12 mouse cellular contexts compared by ENCODE assay signal in genomic region chr1:168230134-168230533, GRCm38 (mm10).
DNase-seq lines count a peak whose midpoint lies in the region; ATAC-seq lines count a peak whose summit lies in the region.
"Had no signal": no experiment of that assay in that cellular context is flagged by ENCODE, and none has a peak within 500 bp of the region (broad histone marks: within the 10 kb centered on the region; RNA-seq: fewer than 3 reads in every experiment).

No protein-coding gene starts in this region.

- ATAC-seq in heart, embryonic 13.5 days (ENCODE audit: extremely low read depth, insufficient number of reproducible peaks, low FRiP score, low TSS enrichment) = no peak
- peak; percentile 72; the same call in 1 of the 2 replicates for ATAC-seq in neural tube, embryonic 11.5 days (ENCODE audit: insufficient read depth, low FRiP score, low TSS enrichment)
- peak; percentile 81 for ATAC-seq in intestine, embryonic 15.5 days
- ATAC-seq in erythroblast, adult 5-6 weeks (replicated peaks; ENCODE audit: low FRiP score, poor library complexity, severe bottlenecking) = no peak
- ATAC-seq: CD4-positive, CD25-positive, alpha-beta regulatory T cell, adult 4 months had no signal

- peaks cover 69% of the 10 kb centered on the region for H3K4me1 ChIP-seq in heart, embryonic 13.5 days
- peaks cover 12% of the 10 kb centered on the region for H3K4me1 ChIP-seq in neural tube, embryonic 11.5 days (ENCODE audit: control insufficient read depth, insufficient read depth, low read length)
- H3K4me1 ChIP-seq in intestine, embryonic 15.5 days (replicated peaks) = peaks cover 24% of the 10 kb centered on the region

- no peaks in the 10 kb centered on the region for H3K9me3 ChIP-seq in heart, embryonic 13.5 days
- H3K9me3 ChIP-seq in neural tube, embryonic 11.5 days (ENCODE audit: control insufficient read depth, low read length) = no peaks in the 10 kb centered on the region
- no peaks in the 10 kb centered on the region for H3K9me3 ChIP-seq in intestine, embryonic 15.5 days

- no peak overlapping the region for H3K4me2 ChIP-seq in heart, embryonic 13.5 days
- no peak overlapping the region for H3K4me2 ChIP-seq in neural tube, embryonic 11.5 days (ENCODE audit: low read depth)
- no peak overlapping the region for H3K4me2 ChIP-seq in intestine, embryonic 15.5 days (replicated peaks)

- H3K9ac ChIP-seq in heart, embryonic 13.5 days = no peak overlapping the region
- no peak overlapping the region for H3K9ac ChIP-seq in neural tube, embryonic 11.5 days (ENCODE audit: low read length)
- no peak overlapping the region for H3K9ac ChIP-seq in intestine, embryonic 15.5 days

- peak overlapping the region; percentile 63 for H3K27ac ChIP-seq in heart, embryonic 13.5 days (replicated peaks)
- 0 out of 2 replicates have a peak overlapping the region, but pooled peaks have one; percentile 29 for H3K27ac ChIP-seq in neural tube, embryonic 11.5 days (ENCODE audit: low read depth, low read length)
- no peak overlapping the region for H3K27ac ChIP-seq in intestine, embryonic 15.5 days

- H3K36me3 ChIP-seq in heart, embryonic 13.5 days = no peaks in the 10 kb centered on the region
- H3K36me3 ChIP-seq in neural tube, embryonic 11.5 days (ENCODE audit: control insufficient read depth, insufficient read depth, low read length) = no peaks in the 10 kb centered on the region
- no peaks in the 10 kb centered on the region for H3K36me3 ChIP-seq in intestine, embryonic 15.5 days

- H3K4me3 ChIP-seq in heart, embryonic 13.5 days = no peak overlapping the region
- no peak overlapping the region for H3K4me3 ChIP-seq in neural tube, embryonic 11.5 days (ENCODE audit: low read depth, low read length)
- H3K4me3 ChIP-seq in intestine, embryonic 15.5 days (replicated peaks) = no peak overlapping the region

- no peaks in the 10 kb centered on the region for H3K27me3 ChIP-seq in heart, embryonic 13.5 days (replicated peaks)
- H3K27me3 ChIP-seq in neural tube, embryonic 11.5 days (ENCODE audit: control insufficient read depth, insufficient read depth, low read length) = no peaks in the 10 kb centered on the region
- H3K27me3 ChIP-seq in intestine, embryonic 15.5 days (replicated peaks) = no peaks in the 10 kb centered on the region

- no peak for DNase-seq in heart, adult 9 months (ENCODE audit: low spot score in 2 of 2)
- peak; percentile 59 for DNase-seq in neural tube, embryonic 11.5 days (ENCODE audit: low spot score)
- DNase-seq in neural tube, embryonic 10.5 days (ENCODE audit: extremely low spot score, low spot score) = no peak
- DNase-seq in retina, postnatal 1 day = peak; percentile 55
- DNase-seq in ovary, postnatal 14 days (ENCODE audit: low spot score) = no peak
- DNase-seq: adrenal gland, postnatal 14 days; lung, postnatal 36 days; right cerebral cortex, postnatal 25 days had no signal

- 34% methylated on average over 4 of the region's 4 CpGs for WGBS in heart, embryonic 13.5 days
- 44% methylated on average over 4 of the region's 4 CpGs for WGBS in neural tube, embryonic 11.5 days
- 53% methylated on average over 4 of the region's 4 CpGs for WGBS in intestine, embryonic 15.5 days

Comparison
In these comparisons a context has a peak if more than half of its experiments do, and no peak if none do; other contexts are left out.
1. DNase-seq: peak in neural tube, embryonic 11.5 days (single experiment) and retina, postnatal 1 day (single experiment); none in heart, adult 9 months (0 of 2), neural tube, embryonic 10.5 days (single experiment) and ovary, postnatal 14 days (single experiment).
2. ATAC-seq: peak in neural tube, embryonic 11.5 days (single experiment) and intestine, embryonic 15.5 days (single experiment); none in heart, embryonic 13.5 days (single experiment) and erythroblast, adult 5-6 weeks (single experiment).